Mouse (Mus musculus) midbrain, postnatal 0 days (tissue): ENCODE measurements around the gene Uckl1. TPM values are rescaled to one million over a fixed set of nuclear protein-coding genes. Genes with fewer than 3 reads are reported as not detected.

Experiments used
- ATAC-seq: fragments of 200-750 bp; cut with Nextera tagmentation; 2 replicates; pipeline ENCODE4 v1.8.0; 2017; ENCODE audit warnings: moderate number of reproducible peaks, mild to moderate bottlenecking, moderate TSS enrichment, moderate library complexity; ENCODE audit not compliant: low FRiP score
- DNase-seq: peaks from one replicate; pipeline ENCODE4 v3.0.0-alpha.2; 2015; ENCODE audit warnings: low spot score
- H3K27ac ChIP-seq: fragments of 300-500 bp; sonication (generic); 2 replicates; pipeline ENCODE4 v1.5.1; 2014; ENCODE audit warnings: low read depth, mild to moderate bottlenecking, low read length, mixed read lengths
- H3K27me3 ChIP-seq: fragments of 300-500 bp; sonication (generic); 2 replicates; pipeline ENCODE4 v1.6.1; 2014; ENCODE audit warnings: low read length, control low read depth, mixed read lengths; ENCODE audit not compliant: insufficient read depth
- H3K36me3 ChIP-seq: fragments of 300-500 bp; sonication (generic); 2 replicates; pipeline ENCODE4 v1.6.1; 2014; ENCODE audit warnings: low read length, control low read depth, mixed read lengths; ENCODE audit not compliant: insufficient read depth
- H3K4me1 ChIP-seq: fragments of 300-500 bp; sonication (generic); 2 replicates; pipeline ENCODE4 v1.6.1; 2014; ENCODE audit warnings: mild to moderate bottlenecking, control low read depth, antibody characterized with exemption, low read length, mixed read lengths; ENCODE audit not compliant: insufficient read depth
- H3K4me2 ChIP-seq: fragments of 300-500 bp; sonication (generic); 2 replicates; pipeline ENCODE4 v1.6.1; 2014; ENCODE audit warnings: low read depth, mild to moderate bottlenecking, low read length, mixed read lengths; ENCODE audit not compliant: poor library complexity, severe bottlenecking
- H3K4me3 ChIP-seq: fragments of 300-500 bp; sonication (generic); 2 replicates; pipeline ENCODE4 v1.5.1; 2014; ENCODE audit warnings: low read depth, mild to moderate bottlenecking, low read length, moderate library complexity
- H3K9ac ChIP-seq: fragments of 300-500 bp; sonication (generic); replicated peaks from 2 replicates; pipeline ENCODE4 v1.6.1; 2014; ENCODE audit warnings: mild to moderate bottlenecking, low read length, moderate library complexity, mixed read lengths; ENCODE audit not compliant: poor library complexity, severe bottlenecking
- H3K9me3 ChIP-seq: fragments of 300-500 bp; sonication (generic); 2 replicates; pipeline ENCODE4 v1.6.1; 2016; ENCODE audit warnings: low read length, control low read depth
- CTCF ChIP-seq: IDR thresholded peaks from 2 replicates; pipeline ENCODE4 v1.5.1; 2016; ENCODE audit warnings: antibody characterized with exemption, mild to moderate bottlenecking
- WGBS: fragments of 180-500 bp; shearing (Covaris S2); extraction: QIAGEN DNeasy Blood & Tissue Kit; methylation state at CpG from one replicate; pipeline ENCODE4 v1.1.7; 2014; 5-methylcytosine and 5-hydroxymethylcytosine counted together
- polyA plus RNA-seq: library from polyadenylated mRNA; unstranded; fragments of >200 nt; fragmentation: Nextera tagmentation; extraction: Ambion mirVana; gene quantifications from 2 replicates; pipeline ENCODE4 v1.2.1, GENCODE M21; 2015
- total RNA-seq: library from RNA; depleted of rRNA; stranded (reverse); fragments of >200 nt; gene quantifications from 2 replicates; pipeline ENCODE4 v1.2.3, GENCODE M21; 2014

Uckl1 gene
- total and polyA plus RNA-seq, 2 experiments from 2014 or later = 45.2 to 49.8 TPM

GRCm38 (mm10) chr2:181586124-181586523 is 1.4 kb upstream of the Uckl1 start:
- ATAC-seq = no peak
- Histone ChIP-seq H3K36me3 (peaks cover 68% of the 10 kb centered on the region), H3K9ac (no peak overlapping the region), H3K4me1 (peaks cover 5% of the 10 kb centered on the region), H3K9me3 (no peaks in the 10 kb centered on the region), H3K27ac (no peak overlapping the region), H3K27me3 (no peaks in the 10 kb centered on the region), H3K4me2 (no peak overlapping the region), H3K4me3 (no peak overlapping the region)
- no peak for DNase-seq
- TF ChIP-seq CTCF = no peak
- 97% methylated on average over 3 of the region's 3 CpGs for WGBS

- H3K27ac ChIP-seq = no peak overlapping the region
- ATAC-seq = no peak
- H3K4me3 ChIP-seq = no peak overlapping the region
- H3K9me3 ChIP-seq = no peaks in the 10 kb centered on the region
- 95% methylated on average over 5 of the region's 5 CpGs for WGBS
- DNase-seq = no peak
- no peak overlapping the region for H3K4me2 ChIP-seq
- H3K27me3 ChIP-seq = no peaks in the 10 kb centered on the region
- H3K36me3 ChIP-seq = peaks cover 66% of the 10 kb centered on the region
- no peak for TF ChIP-seq CTCF
- peaks cover 4% of the 10 kb centered on the region; the same call in 1 of the 2 replicates for H3K4me1 ChIP-seq
- H3K9ac ChIP-seq = no peak overlapping the region
These were observed 814 bp upstream of the Uckl1 start for GRCm38 (mm10) chr2:181585506-181585905.

- no peak for ATAC-seq
- peaks cover 49% of the 10 kb centered on the region for H3K36me3 ChIP-seq
- DNase-seq = no peak
- no peak overlapping the region for H3K4me2 ChIP-seq
- TF ChIP-seq CTCF = no peak
- no peak overlapping the region for H3K27ac ChIP-seq
- WGBS = 94% methylated on average over 3 of the region's 3 CpGs
- no peak overlapping the region for H3K9ac ChIP-seq
- peaks cover 7% of the 10 kb centered on the region; the same call in 1 of the 2 replicates for H3K4me1 ChIP-seq
- no peaks in the 10 kb centered on the region for H3K9me3 ChIP-seq
- no peaks in the 10 kb centered on the region for H3K27me3 ChIP-seq
- no peak overlapping the region for H3K4me3 ChIP-seq
These were observed 1.0 kb downstream of the Uckl1 start for GRCm38 (mm10) chr2:181583460-181584257.

- no peak for TF ChIP-seq CTCF
- H3K36me3 ChIP-seq = peaks cover 41% of the 10 kb centered on the region
- no peak overlapping the region for H3K9ac ChIP-seq
- no peaks in the 10 kb centered on the region for H3K9me3 ChIP-seq
- WGBS = 85% methylated on average over 1 of the region's 1 CpGs
- no peak for DNase-seq
- H3K4me3 ChIP-seq = no peak overlapping the region
- H3K27ac ChIP-seq = no peak overlapping the region
- peaks cover 7% of the 10 kb centered on the region; the same call in 1 of the 2 replicates for H3K4me1 ChIP-seq
- no peaks in the 10 kb centered on the region for H3K27me3 ChIP-seq
- H3K4me2 ChIP-seq = no peak overlapping the region
- no peak for ATAC-seq
These were observed 1.8 kb downstream of the Uckl1 start for GRCm38 (mm10) chr2:181582939-181583338.

- Histone ChIP-seq H3K9me3 (no peaks in the 10 kb centered on the region), H3K36me3 (peaks cover 37% of the 10 kb centered on the region), H3K27ac (peak overlapping the region; percentile 51; the same call in 1 of the 2 replicates), H3K9ac (peak overlapping the region; percentile 87; the same call in 1 of the 2 replicates), H3K4me3 (no peak overlapping the region), H3K27me3 (no peaks in the 10 kb centered on the region), H3K4me1 (peaks cover 7% of the 10 kb centered on the region; the same call in 1 of the 2 replicates), H3K4me2 (peak overlapping the region; percentile 92)
- no peak for ATAC-seq
- 73% methylated on average over 2 of the region's 2 CpGs for WGBS
- DNase-seq = no peak
- TF ChIP-seq CTCF = no peak
These were observed 2.3 kb downstream of the Uckl1 start for GRCm38 (mm10) chr2:181582358-181582757.

- Histone ChIP-seq H3K27me3 (no peaks in the 10 kb centered on the region), H3K9ac (peak overlapping the region; percentile 87), H3K36me3 (peaks cover 29% of the 10 kb centered on the region), H3K4me3 (peak overlapping the region; percentile 76), H3K4me1 (peaks cover 7% of the 10 kb centered on the region; the same call in 1 of the 2 replicates), H3K9me3 (no peaks in the 10 kb centered on the region), H3K4me2 (peak overlapping the region; percentile 92), H3K27ac (peak overlapping the region; percentile 93)
- under 1% methylated on average over 49 of the region's 49 CpGs for WGBS
- TF ChIP-seq CTCF = no peak
- ATAC-seq = peak; percentile 72
- DNase-seq = peak; percentile 79
These were observed 3.1 kb downstream of the Uckl1 start for GRCm38 (mm10) chr2:181581402-181582120.
